Mouse (Mus musculus) bone marrow macrophage, adult 2 months (primary cell): ENCODE data around the gene Slco6d1. TPM values are rescaled to one million over a fixed set of nuclear protein-coding genes. Genes with fewer than 3 reads are reported as not detected.
"Not testable (repeated sequence)": the region's sequence is repeated elsewhere in the genome, so short reads cannot be mapped to it uniquely, and the experiment has no call there.

Experiments
- H3K27ac ChIP-seq: 2 replicates; pipeline ENCODE4 v1.5.1; 2012; ENCODE audit warnings: low read depth, low read length; ENCODE audit not compliant: insufficient read depth
- H3K4me1 ChIP-seq: 2 replicates; pipeline ENCODE4 v1.6.1; 2012; ENCODE audit warnings: low read length; ENCODE audit not compliant: control insufficient read depth, insufficient read depth
- H3K4me3 ChIP-seq: 2 replicates; pipeline ENCODE4 v1.5.1; 2012; ENCODE audit warnings: mild to moderate bottlenecking, low read length, moderate library complexity; ENCODE audit not compliant: insufficient read depth
- CTCF ChIP-seq: IDR thresholded peaks from 2 replicates; pipeline ENCODE4 v1.5.1; 2012; ENCODE audit warnings: low read depth, mild to moderate bottlenecking, low read length, moderate library complexity
- POLR2A ChIP-seq: IDR thresholded peaks from 2 replicates; pipeline ENCODE4 v1.6.1; 2012; ENCODE audit warnings: mild to moderate bottlenecking, low read depth, low read length, borderline replicate concordance
- polyA plus RNA-seq: library from polyadenylated mRNA; stranded (reverse); fragments of >200 nt; gene quantifications from 2 replicates; pipeline ENCODE4 v1.2.4, GENCODE M21; 2012; ENCODE audit not compliant: missing spikeins, insufficient read depth, insufficient read length

Slco6d1 gene
- not detected in 2 replicates for polyA plus RNA-seq

DNA sequence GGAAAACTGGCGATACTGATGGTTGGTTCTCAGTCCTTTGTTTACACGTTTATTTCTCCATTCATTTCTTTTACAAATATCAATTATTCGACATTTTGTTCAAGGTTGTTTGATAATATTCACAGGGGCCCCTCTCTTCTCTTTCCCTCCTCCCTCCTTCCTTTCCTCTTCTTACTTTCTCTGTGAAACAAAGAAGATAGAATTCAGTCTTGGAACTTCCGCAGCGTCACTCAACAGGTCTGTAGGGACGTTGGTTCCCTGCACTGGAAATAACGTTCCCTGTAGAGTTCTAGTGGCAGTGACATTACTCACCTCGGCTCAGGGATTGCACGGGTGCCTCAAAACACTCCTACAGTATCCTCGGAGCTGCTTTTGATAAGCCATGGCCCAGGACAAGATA is at the start of gene Slco6d1:
Slco6d1 (plus strand) TSS at position 301 of the 400 bp plus-strand sequence.
- no peaks in the 10 kb centered on the region for H3K4me1 ChIP-seq
- TF ChIP-seq CTCF (no peak), POLR2A (no peak)
- H3K4me3 ChIP-seq, result no peak within 1 kb of the TSS
- no peak within 1 kb of the TSS for H3K27ac ChIP-seq

GRCm38 (mm10) chr1:98392001-98392400 is 28.9 kb upstream of the Slco6d1 start:
- H3K27ac ChIP-seq, result no peak overlapping the region
- TF ChIP-seq CTCF (no peak), POLR2A (no peak)
- no peak overlapping the region for H3K4me3 ChIP-seq
- no peaks in the 10 kb centered on the region for H3K4me1 ChIP-seq

DNA sequence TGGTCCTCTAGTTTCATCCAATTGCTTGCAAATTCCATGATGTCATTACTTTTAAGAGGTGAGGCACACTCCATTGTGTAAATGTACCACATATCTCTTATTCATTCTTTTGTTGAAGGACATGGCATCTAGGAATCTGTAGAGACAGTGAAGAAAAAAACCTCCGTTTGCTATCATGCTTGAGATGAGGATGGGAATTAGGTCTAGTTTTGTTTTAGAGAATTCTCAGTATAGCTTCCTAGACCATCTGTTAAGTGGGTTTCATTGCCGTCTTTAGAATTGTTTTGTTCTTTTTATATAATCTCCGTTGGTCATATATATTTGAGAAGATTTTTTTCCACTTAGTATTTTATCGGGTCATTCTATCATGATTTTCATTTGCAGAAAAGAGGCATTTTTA is 27.0 kb downstream of the Slco6d1 start:
- no peak for TF ChIP-seq CTCF
- TF ChIP-seq POLR2A, result no peak
- H3K4me1 ChIP-seq, result no peaks in the 10 kb centered on the region
- no peak overlapping the region for H3K27ac ChIP-seq
- H3K4me3 ChIP-seq, result no peak overlapping the region

- H3K4me3 ChIP-seq, H3K27ac ChIP-seq, H3K4me1 ChIP-seq: not testable (repeated sequence)
Observed at GRCm38 (mm10) chr1:98459224-98459623, 38.3 kb downstream of the Slco6d1 start.

- H3K4me1 ChIP-seq, result not testable (repeated sequence)
Observed at GRCm38 (mm10) chr1:98476381-98476780, 55.5 kb downstream of the Slco6d1 start.

DNA sequence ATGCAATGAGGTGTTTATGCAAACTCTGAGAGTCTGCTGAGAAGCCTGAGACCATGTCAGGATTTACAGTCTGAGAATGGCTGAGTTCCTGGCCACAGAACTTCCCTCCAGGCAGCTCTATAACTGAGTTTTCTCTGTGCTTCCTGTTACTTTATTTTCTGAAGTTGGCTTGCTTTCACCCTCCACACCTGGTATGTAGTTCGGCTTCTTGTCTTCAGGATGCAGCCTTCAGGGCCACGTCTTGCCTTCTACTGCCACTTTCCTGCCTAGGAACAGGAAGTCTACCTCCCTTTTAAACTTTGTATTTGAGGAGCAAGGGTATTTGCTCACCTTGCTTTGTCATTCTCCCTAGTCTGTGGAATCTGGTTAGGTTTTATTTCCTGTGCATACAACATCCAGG is 58.3 kb downstream of the Slco6d1 start:
- Histone ChIP-seq H3K4me3 (no peak overlapping the region), H3K4me1 (no peaks in the 10 kb centered on the region), H3K27ac (no peak overlapping the region)
- no peak for TF ChIP-seq CTCF
- TF ChIP-seq POLR2A, result no peak

More at GRCm38 (mm10) chr1:98476381-98476780, 55.5 kb downstream of the Slco6d1 start:
- H3K27ac ChIP-seq, H3K4me3 ChIP-seq: not testable (repeated sequence)

DNA sequence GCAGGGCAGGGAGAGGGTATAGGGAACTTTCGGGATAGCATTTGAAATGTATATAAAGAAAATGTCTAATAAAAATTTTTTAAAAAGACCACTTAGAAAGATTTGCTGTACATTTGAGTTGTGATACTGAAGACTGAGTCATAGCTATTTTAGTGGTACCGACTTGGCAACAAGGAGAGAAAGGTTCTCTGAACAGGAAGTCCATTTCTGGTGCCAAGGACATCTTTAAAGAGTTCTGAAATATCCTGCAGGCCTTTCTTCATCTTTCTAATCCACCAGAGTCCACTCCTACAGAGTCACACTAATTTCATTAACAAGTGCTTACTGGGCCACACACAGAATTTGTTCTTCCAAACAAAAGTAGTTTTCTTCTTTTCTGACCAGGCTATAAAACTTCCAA is 85.1 kb downstream of the Slco6d1 start:
- TF ChIP-seq POLR2A (no peak), CTCF (no peak)
- no peak overlapping the region for H3K27ac ChIP-seq
- H3K4me1 ChIP-seq, result no peaks in the 10 kb centered on the region
- H3K4me3 ChIP-seq, result no peak overlapping the region

GRCm38 (mm10) chr1:98522977-98523376 is 102.1 kb downstream of the Slco6d1 start:
- no peak for TF ChIP-seq CTCF
- no peak for TF ChIP-seq POLR2A
- H3K27ac ChIP-seq, result no peak overlapping the region
- H3K4me3 ChIP-seq, result no peak overlapping the region
- H3K4me1 ChIP-seq, result no peaks in the 10 kb centered on the region

DNA sequence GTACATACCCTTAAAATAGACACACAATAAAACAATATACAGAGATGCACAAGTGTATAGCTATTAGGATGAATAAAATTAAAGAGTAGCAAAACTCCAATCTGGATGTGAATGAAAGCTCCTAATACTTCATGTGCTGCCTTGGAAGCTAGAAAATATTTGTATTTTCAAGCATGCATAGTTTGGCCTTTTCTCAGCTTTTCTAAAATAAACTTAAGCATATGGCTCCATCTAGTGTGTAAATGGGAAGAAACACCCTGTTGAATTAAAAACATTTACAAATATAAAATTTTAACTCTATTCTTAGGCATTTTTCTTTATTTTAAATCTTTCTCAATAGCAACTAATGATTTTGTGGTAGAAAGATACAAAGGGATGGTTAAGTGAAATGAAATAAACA is 102.6 kb downstream of the Slco6d1 start:
- TF ChIP-seq CTCF (no peak), POLR2A (no peak)
- Histone ChIP-seq H3K4me1 (no peaks in the 10 kb centered on the region), H3K4me3 (no peak overlapping the region), H3K27ac (no peak overlapping the region)

DNA sequence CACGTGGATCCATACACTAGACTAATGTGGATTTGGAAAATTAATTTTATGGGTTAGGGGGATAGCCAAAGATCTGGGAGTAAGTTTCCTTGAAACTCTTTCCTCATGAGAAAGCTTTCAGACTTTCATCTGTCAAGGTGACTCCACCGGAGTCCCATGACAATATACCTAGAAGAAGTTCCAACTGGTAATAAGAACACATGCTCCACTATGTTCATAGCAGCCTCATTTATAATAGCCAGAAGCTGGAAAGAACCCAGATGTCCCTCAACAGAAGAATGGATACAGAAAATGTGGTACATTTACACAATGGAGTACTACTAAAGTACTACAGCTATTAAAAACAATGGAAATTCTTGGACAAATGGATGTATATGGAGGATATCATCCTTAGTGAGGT is 107.4 kb downstream of the Slco6d1 start:
- H3K4me1 ChIP-seq, H3K27ac ChIP-seq, H3K4me3 ChIP-seq: not testable (repeated sequence)

- TF ChIP-seq CTCF, result no peak
- TF ChIP-seq POLR2A, result no peak
- H3K4me1 ChIP-seq, result no peaks in the 10 kb centered on the region
- H3K4me3 ChIP-seq, result no peak overlapping the region
- H3K27ac ChIP-seq, result no peak overlapping the region
Observed at GRCm38 (mm10) chr1:98545372-98545771, 124.4 kb downstream of the Slco6d1 start.

- TF ChIP-seq CTCF (no peak), POLR2A (no peak)
- Histone ChIP-seq H3K27ac (no peak overlapping the region), H3K4me3 (no peak overlapping the region)
Observed at GRCm38 (mm10) chr1:98554388-98554787, 133.5 kb downstream of the Slco6d1 start.

More at GRCm38 (mm10) chr1:98554388-98554787, 133.5 kb downstream of the Slco6d1 start:
- H3K4me1 ChIP-seq, result peaks cover 22% of the 10 kb centered on the region
